In genomic region chr6:87447217-87447616, GRCm38 (mm10) we compare ENCODE assay signal across 24 mouse cellular contexts. TPM values are rescaled to one million over a fixed set of nuclear protein-coding genes. Genes with fewer than 3 reads are reported as not detected.
DNase-seq lines count a peak whose midpoint lies in the region; ATAC-seq and TF ChIP-seq lines count a peak whose summit lies in the region.
"Had no signal": no experiment of that assay in that cellular context is flagged by ENCODE, and none has a peak within 500 bp of the region (broad histone marks: within the 10 kb centered on the region; RNA-seq: fewer than 3 reads in every experiment).

No protein-coding gene starts in this region.

- no peaks in the 10 kb centered on the region for H3K4me1 ChIP-seq in kidney, adult 2 months (ENCODE audit: control insufficient read depth, insufficient read depth, low read length)
- H3K4me1 ChIP-seq: embryonic facial prominence, embryonic 12.5 days had no signal

- no peak overlapping the region for H3K27ac ChIP-seq in kidney, adult 2 months (ENCODE audit: insufficient read depth, low read depth, low read length)
- H3K27ac ChIP-seq: embryonic facial prominence, embryonic 12.5 days; forebrain, embryonic 15.5 days; heart, embryonic 10.5 days; hindbrain, embryonic 14.5 days had no signal

- TF ChIP-seq CTCF in kidney, adult 2 months (conservative IDR thresholded peaks at IDR 0.05; ENCODE audit: insufficient read depth, insufficient read length, low read depth, low read length), result no peak

- 93% methylated on average over 4 of the region's 4 CpGs for WGBS in kidney, adult 2 months

- H3K36me3 ChIP-seq in kidney, adult 2 months (ENCODE audit: control insufficient read depth, insufficient read depth, low read length), result no peaks in the 10 kb centered on the region
- H3K36me3 ChIP-seq: embryonic facial prominence, embryonic 12.5 days; forebrain, embryonic 15.5 days; heart, embryonic 10.5 days had no signal

- TF ChIP-seq POLR2A in kidney, adult 2 months (IDR thresholded peaks at IDR 0.05; ENCODE audit: low read depth, low read length), result no peak

- no peaks in the 10 kb centered on the region; the same call in 1 of the 2 replicates for H3K27me3 ChIP-seq in kidney, adult 2 months (replicated peaks; ENCODE audit: control insufficient read depth, insufficient read depth, low read length)
- H3K27me3 ChIP-seq: embryonic facial prominence, embryonic 12.5 days; forebrain, embryonic 15.5 days had no signal

- peak; percentile 67 for ATAC-seq in CD4-positive, CD25-positive, alpha-beta regulatory T cell, adult 4 months
- ATAC-seq in granulocyte monocyte progenitor cell, adult 5-6 weeks (replicated peaks; ENCODE audit: poor library complexity, severe bottlenecking), result peak; percentile 43; the same call in 1 of the 2 replicates
- peak; percentile 48 for ATAC-seq in megakaryocyte progenitor cell, adult 5-6 weeks (replicated peaks; ENCODE audit: poor library complexity)
- ATAC-seq in megakaryocyte-erythroid progenitor cell, adult 5-6 weeks (replicated peaks; ENCODE audit: low FRiP score, low TSS enrichment, poor library complexity, severe bottlenecking), result no peak
- ATAC-seq: forebrain, embryonic 15.5 days; Patski had no signal

- H3K4me3 ChIP-seq in kidney, adult 2 months (ENCODE audit: insufficient read depth, low read depth, low read length), result no peak overlapping the region
- H3K4me3 ChIP-seq: embryonic facial prominence, embryonic 12.5 days; forebrain, embryonic 15.5 days; heart, embryonic 10.5 days had no signal

- DNase-seq in 416B (ENCODE audit: low read depth), result peak; percentile 49
- DNase-seq in left cerebral cortex, adult 8-10 months (ENCODE audit: low spot score in 2 of 2), result no peak
- no peak for DNase-seq in kidney, adult 2 months
- DNase-seq: adrenal gland, adult 2 months; adrenal gland, postnatal 36 days; cerebellum, adult 2 months; cerebellum, postnatal 10 days; embryo, embryonic 11 days; gastrocnemius, postnatal 36 days; heart, adult 18-20 months; heart, postnatal 10 days; heart, postnatal 4 days had no signal

RNA-seq across cellular contexts. Expression of gene Bmp10, which starts 18.4 kb away (rescaled TPM):
- polyA plus RNA-seq in CD4-positive, CD25-positive, alpha-beta regulatory T cell, adult 4 months (2017; shearing (Covaris generic)), result not detected
- not detected in 2 replicates for total RNA-seq in granulocyte monocyte progenitor cell, adult 5-6 weeks (2014; fragmentation: Nextera tagmentation)
- total RNA-seq in granulocyte monocyte progenitor cell, adult 5-6 weeks (2017), result not detected in 2 replicates
- total RNA-seq in megakaryocyte progenitor cell, adult 5-6 weeks (2015), result not detected in 2 replicates
- not detected in 2 replicates for total RNA-seq in megakaryocyte progenitor cell, adult 5-6 weeks (2017)
- not detected for total RNA-seq in left cerebral cortex, adult 8-10 months (2022)
- not detected in 2 replicates for total RNA-seq in megakaryocyte-erythroid progenitor cell, adult 5-6 weeks (2014; fragmentation: Nextera tagmentation)
- total RNA-seq in megakaryocyte-erythroid progenitor cell, adult 5-6 weeks (2017), result not detected in 2 replicates
- polyA plus RNA-seq in kidney, adult 2 months (2012; rRNA removed), result not detected in 2 replicates
- total RNA-seq: adrenal gland, adult 2 months; adrenal gland, postnatal 36 days; gastrocnemius, adult 8-10 months; gastrocnemius, postnatal 36 days had no signal
- polyA plus RNA-seq: adrenal gland, adult 2 months; cerebellum, adult 2 months; embryonic facial prominence, embryonic 12.5 days; forebrain, embryonic 11.5 days; forebrain, embryonic 15.5 days; hindbrain, embryonic 14.5 days; intestine, embryonic 14.5 days; Patski had no signal

RNA-seq across cellular contexts. Expression of gene Gkn3, which starts 58.5 kb away (rescaled TPM):
- not detected for polyA plus RNA-seq in CD4-positive, CD25-positive, alpha-beta regulatory T cell, adult 4 months (2017; shearing (Covaris generic))
- not detected in 2 replicates for total RNA-seq in granulocyte monocyte progenitor cell, adult 5-6 weeks (2014; fragmentation: Nextera tagmentation)
- not detected in 2 replicates for total RNA-seq in granulocyte monocyte progenitor cell, adult 5-6 weeks (2017)
- total RNA-seq in megakaryocyte progenitor cell, adult 5-6 weeks (2015), result not detected in 2 replicates
- not detected in 2 replicates for total RNA-seq in megakaryocyte progenitor cell, adult 5-6 weeks (2017)
- total RNA-seq in left cerebral cortex, adult 8-10 months (2022), result 1 to 10 TPM; 3.6 to 8.7 (median 5.3) TPM
- not detected in 2 replicates for total RNA-seq in megakaryocyte-erythroid progenitor cell, adult 5-6 weeks (2014; fragmentation: Nextera tagmentation)
- not detected in 2 replicates for total RNA-seq in megakaryocyte-erythroid progenitor cell, adult 5-6 weeks (2017)
- polyA plus RNA-seq in kidney, adult 2 months (2012; rRNA removed), result 0.58 and 1.5 TPM in 2 replicates
- polyA plus RNA-seq: forebrain, embryonic 11.5 days; Patski had no signal

Comparison
In these comparisons a context has a peak if more than half of its experiments do, and no peak if none do; other contexts are left out.
1. RNA of gene Gkn3, which starts 58.5 kb away (total RNA-seq): 3.6 to 8.7 TPM in left cerebral cortex, adult 8-10 months; not detected in granulocyte monocyte progenitor cell, adult 5-6 weeks, not detected in megakaryocyte progenitor cell, adult 5-6 weeks and not detected in megakaryocyte-erythroid progenitor cell, adult 5-6 weeks; every median in the first group is over 4 times any median in the second.